Mouse (Mus musculus) brown adipose tissue, adult 24 weeks (tissue): Measurements from ENCODE around the gene 4930402F06Rik. TPM values are rescaled to one million over a fixed set of nuclear protein-coding genes. Genes with fewer than 3 reads are reported as not detected.

Experiments used
- H3K27ac ChIP-seq: fragments of 200-500 bp; replicated peaks from 2 replicates; pipeline ENCODE4 v1.5.1; 2012; ENCODE audit warnings: low read depth, mild to moderate bottlenecking, low read length
- H3K4me1 ChIP-seq: fragments of 200-500 bp; 2 replicates; pipeline ENCODE4 v1.6.1; 2012; ENCODE audit warnings: low read length, mixed read lengths; ENCODE audit not compliant: control insufficient read depth, insufficient read depth, insufficient read length
- H3K4me3 ChIP-seq: fragments of 200-500 bp; 2 replicates; pipeline ENCODE4 v1.5.1; 2012; ENCODE audit warnings: low read depth, mild to moderate bottlenecking, low read length, moderate library complexity; ENCODE audit not compliant: insufficient read depth
- polyA plus RNA-seq: library from polyadenylated mRNA; stranded (reverse); fragments of >200 nt; gene quantifications from 2 replicates; pipeline ENCODE4 v1.2.4, GENCODE M21; 2012; ENCODE audit not compliant: missing spikeins, insufficient read depth, insufficient read length

The 4930402F06Rik gene
- polyA plus RNA-seq, 1 experiment = not detected

DNA sequence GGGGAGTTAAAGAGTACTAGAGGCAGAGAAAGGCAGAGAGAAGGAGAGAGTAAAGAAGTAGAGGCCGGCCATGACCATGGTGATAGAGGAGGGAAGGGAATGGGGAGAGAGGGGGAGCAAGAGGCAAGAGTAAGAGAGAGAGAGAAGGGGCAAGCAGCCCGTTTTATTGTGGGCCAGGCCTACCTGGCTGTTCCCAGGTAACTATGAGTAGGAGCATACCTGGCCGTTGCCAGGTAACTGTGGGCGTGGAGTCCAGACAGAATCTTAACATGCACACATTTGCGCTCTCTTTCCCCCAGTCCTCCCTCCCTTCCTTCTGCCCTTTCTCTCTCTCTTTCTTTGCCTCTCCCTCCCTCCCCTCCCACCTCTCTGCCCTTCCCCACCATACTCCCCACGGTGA, 10.3 kb upstream of the 4930402F06Rik start:
- H3K27ac ChIP-seq = no peak overlapping the region
- no peak overlapping the region for H3K4me3 ChIP-seq
- no peaks in the 10 kb centered on the region for H3K4me1 ChIP-seq

DNA sequence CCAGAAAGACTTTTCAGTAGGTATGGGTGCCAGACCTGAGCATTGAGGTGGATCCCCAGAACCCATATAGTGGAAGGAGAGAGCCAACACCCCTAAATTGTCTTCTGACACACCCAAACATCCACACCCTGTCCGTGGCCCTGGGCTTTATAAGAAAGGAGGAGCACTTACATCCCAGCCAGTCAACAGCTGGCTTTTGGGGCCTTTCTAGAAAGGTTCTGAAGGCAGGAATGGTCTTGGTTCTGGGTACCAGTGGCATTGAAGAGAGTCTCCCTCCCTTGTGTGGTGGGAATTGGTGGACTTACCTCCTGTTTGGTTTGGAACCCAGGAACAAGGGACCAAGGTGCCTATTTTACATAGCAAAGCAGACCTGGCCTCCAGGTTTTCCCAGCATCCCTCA, 9.6 kb upstream of the 4930402F06Rik start:
- Histone ChIP-seq H3K4me1 (no peaks in the 10 kb centered on the region), H3K4me3 (no peak overlapping the region), H3K27ac (no peak overlapping the region)

DNA sequence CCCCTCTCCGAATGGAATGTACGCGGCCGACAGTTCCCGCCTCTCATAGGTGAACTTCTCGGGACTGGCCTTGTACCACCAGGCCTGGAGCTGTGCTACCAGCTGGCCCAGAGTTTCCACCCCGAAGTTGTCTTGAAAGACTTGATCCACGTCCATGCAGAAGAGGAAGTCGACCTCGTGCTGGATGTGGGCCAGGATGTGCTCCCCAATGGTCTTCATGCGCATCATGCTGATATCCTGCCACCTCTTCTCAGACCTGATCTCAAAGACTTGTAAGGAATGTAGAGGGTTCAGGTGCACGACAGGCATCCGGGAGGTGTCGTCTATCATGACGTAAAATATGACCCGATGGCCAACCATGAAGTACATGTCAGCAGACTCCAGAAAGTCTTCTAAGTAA, 5.4 kb upstream of the 4930402F06Rik start:
- Histone ChIP-seq H3K4me1 (no peaks in the 10 kb centered on the region), H3K4me3 (no peak overlapping the region), H3K27ac (no peak overlapping the region)

DNA sequence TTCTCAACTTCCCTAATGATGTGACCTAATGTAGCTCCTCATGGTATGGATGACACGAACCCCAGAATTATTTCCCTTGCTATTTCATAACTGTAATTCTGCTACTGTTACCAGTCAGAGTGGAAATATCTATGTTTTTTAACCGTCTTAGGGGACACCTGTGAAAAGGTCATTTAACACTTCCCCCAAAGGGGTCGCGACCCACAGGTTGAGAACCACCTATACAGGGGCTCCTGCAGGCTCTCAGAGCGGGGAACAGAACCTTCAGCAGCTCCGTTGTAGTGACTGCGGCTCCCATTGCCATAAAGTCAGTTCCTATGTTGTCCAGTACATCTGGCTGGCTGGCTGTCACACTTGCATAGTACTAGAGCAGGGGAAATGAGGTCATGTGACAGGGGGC, 3.8 kb upstream of the 4930402F06Rik start:
- no peak overlapping the region for H3K4me3 ChIP-seq

DNA sequence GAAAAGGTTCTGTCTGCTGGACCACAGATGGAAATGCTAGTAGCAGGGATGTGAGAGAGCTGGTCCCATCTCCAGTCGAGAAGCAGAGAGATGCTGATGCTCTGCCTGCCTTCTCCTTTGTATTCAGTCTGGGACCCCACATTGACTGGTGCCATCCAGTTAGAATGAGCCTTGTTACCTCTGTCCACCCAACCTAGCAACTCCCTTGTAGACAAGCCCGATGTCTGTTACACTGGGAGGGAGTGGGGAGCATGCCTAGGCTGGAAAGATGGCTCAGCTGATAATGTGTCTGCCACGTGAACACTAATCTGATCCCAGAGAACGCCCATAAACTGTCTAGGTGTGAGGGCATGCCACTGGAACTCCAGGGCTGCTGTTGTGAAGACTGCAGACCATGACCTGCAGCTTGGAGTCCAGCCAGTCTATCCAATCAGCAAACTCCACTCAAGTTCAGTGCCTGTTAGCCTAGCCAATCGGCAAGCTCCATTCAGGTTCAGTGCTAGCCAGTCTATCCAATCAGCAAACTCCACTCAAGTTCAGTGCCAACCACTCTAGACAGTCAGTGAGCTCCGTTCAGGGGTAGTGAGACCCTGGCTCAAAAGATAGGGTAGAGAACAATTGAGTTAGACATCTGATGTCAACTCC, 1.3 kb upstream of the 4930402F06Rik start:
- Histone ChIP-seq H3K27ac (no peak overlapping the region), H3K4me1 (no peaks in the 10 kb centered on the region), H3K4me3 (no peak overlapping the region)

More for the DNA sequence above, 3.8 kb upstream of the 4930402F06Rik start:
- Histone ChIP-seq H3K27ac (no peak overlapping the region), H3K4me1 (no peaks in the 10 kb centered on the region)

DNA sequence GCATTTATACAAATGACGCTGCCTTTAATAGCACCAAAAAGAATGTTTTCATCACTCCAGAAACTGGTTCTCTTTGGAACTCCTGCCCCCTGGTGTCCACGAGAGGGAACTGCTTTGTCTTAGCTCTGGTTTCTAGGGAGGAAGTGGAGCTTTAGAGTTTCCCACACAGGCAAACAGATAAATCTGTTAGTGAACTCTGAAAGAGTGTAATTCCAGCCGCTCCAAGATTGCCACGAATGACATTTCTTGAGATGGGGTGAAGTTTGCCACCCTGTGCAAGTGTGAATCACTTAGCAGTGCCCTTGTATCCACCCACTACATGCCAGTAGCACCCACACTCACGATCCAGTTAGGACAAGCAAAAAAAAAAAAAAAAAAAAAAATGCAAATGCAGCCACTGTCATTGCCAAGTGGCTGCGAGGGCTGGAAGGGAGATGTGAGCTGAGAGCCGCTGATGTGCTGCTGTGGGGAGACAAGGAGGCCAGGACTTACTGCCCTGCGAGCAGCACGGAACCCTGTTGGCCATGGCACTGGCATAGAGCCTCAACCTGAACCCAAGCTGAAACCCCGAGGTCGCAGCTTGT, 707 bp upstream of the 4930402F06Rik start:
- H3K4me3 ChIP-seq = no peak overlapping the region
- no peaks in the 10 kb centered on the region for H3K4me1 ChIP-seq
- no peak overlapping the region for H3K27ac ChIP-seq

DNA sequence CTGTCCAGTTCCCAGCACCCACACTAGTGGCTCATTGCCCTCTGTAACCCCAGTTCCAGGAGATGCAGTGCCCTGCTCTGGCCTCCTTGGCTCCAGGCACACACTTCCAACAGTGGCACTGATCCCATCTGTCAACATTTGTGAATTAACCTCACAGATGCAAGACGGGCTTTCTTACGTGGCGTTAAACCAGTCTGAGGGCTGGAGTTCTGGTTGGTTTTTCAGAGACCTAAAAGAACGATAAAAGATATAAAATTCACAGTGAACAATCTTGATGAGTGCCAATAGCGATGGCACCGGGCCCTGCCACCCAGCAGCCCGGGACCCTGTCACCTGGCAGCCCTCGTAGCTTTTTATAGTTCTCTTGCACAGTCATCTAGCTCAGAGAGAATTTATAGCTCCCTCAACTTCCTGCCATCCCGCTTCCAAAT, 11.5 kb downstream of the 4930402F06Rik start:
- Histone ChIP-seq H3K27ac (no peak overlapping the region; the same call in 1 of the 2 replicates), H3K4me1 (no peaks in the 10 kb centered on the region; the same call in 1 of the 2 replicates), H3K4me3 (no peak overlapping the region)

DNA sequence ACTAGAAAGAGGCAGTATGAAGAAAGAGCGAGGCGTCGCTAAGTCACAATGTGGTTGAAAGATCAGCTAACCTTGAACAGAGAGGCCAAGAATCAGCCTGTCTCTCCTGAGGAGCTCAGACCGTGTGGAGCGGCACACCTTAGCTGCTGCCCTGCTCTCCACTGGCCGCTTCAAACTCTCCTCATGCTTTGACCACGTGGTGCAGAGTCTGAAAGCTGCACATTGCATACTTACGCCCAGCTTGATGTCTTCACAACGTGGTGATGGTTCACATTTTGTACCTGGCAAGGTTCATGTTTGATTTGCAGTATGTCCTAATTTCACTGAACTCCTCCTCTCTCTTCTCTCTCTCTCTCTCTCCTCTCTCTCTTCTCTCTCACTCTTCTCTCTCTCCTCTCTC, 17.7 kb downstream of the 4930402F06Rik start:
- Histone ChIP-seq H3K4me3 (no peak overlapping the region), H3K4me1 (no peaks in the 10 kb centered on the region), H3K27ac (no peak overlapping the region)

DNA sequence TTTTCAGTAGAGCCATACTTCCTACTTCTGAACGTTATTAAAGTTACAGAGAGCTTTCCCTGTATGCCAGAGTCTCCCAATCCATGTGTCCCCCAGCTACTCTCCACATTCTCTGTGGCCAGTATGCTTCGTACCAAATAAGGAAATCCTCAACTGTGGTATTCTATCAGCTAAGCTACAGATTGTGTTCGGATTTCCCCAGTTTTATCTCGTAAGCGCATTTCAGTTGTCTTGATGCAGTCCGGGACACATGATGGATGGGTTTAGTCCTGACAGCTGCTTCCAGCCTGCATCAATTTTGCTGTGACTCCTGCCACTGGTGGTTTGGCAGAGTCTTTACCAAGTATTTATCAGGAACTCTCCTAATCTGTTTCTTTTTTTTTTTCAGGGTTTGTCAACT, 19.4 kb downstream of the 4930402F06Rik start:
- no peak overlapping the region for H3K4me3 ChIP-seq
- no peaks in the 10 kb centered on the region for H3K4me1 ChIP-seq
- H3K27ac ChIP-seq = no peak overlapping the region

DNA sequence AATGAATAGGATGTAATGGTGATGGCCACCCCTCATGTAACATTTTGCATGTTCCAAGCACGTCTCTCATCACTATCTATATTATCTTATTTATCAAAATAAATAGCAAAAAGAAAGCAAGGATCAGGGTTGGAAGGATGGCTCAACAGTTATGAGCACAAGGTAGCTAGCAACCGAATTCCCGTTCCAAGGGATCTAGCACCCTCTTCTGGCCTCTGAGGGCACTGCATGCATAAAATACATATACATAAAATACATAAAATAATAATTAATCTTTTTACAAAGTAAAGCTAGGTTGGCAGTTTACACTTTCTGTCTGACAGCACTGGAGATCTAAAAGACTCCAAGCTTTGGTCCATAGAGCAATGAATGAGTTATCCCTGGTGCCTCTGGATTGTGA, 24.0 kb downstream of the 4930402F06Rik start:
- Histone ChIP-seq H3K4me1 (no peaks in the 10 kb centered on the region), H3K4me3 (no peak overlapping the region), H3K27ac (no peak overlapping the region)

DNA sequence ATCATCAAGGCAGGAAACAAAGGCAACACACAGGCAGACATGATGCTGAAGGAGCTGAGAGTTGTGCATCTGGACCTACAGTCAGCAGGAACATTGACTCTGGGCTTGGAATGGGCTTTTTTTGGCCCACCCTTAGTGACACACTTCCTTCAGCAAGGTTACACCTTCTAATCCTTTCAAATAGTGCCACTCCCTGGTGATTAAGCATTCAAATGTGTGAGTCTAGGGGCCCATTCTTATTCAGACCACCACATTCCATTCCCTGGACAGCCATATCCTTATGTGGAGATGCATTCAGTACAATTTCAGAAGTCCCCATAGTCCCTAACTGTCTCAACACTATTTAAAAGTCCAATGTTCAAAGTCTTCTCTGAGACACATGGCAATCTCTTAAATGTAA, 26.3 kb downstream of the 4930402F06Rik start:
- Histone ChIP-seq H3K27ac (no peak overlapping the region), H3K4me1 (no peaks in the 10 kb centered on the region), H3K4me3 (no peak overlapping the region)

DNA sequence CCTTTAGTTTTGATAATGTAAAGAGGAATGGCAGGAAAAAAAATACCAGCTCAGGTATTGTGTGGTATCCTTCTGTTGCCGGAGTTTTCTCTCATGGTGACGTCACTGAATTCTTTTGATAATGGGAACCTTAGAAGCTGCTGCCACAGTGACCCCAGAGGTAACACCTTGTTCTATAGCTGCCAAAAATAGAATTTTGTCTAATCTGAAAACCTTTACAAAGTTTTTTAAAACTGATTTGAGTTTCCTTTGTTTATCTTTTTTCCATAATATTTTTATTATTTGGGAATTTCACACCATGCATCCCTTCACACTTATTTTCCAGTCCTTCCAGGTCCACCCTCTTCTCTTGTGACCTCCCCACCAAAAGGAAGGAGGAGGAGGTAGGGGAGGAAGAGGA, 29.3 kb downstream of the 4930402F06Rik start, which contains the start of gene 4930568D16Rik:
Gene 4930568D16Rik, minus strand, starts transcription at position 101 of the 400 bp plus-strand sequence.
- Histone ChIP-seq H3K4me3 (no peak within 1 kb of the TSS), H3K4me1 (no peaks in the 10 kb centered on the region), H3K27ac (no peak within 1 kb of the TSS)

DNA sequence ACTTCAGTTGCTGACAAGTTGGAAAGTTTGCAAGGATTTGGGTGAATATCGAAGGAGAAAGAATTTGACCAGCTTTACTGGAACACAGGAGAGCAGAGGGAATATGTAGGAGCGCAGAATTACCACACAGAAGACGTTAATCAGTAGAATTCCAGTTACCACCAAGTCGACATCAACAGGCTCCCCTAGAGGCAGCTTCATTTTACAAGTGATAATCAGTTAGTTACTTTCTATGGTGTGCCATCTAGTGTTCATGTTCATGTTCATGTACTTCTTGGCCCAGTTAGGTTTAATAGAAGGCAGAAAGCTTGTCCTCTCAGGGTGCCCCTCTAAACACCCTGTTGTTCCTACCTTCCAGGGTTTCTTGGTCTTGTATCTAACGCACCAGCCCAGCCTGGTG, 47.8 kb downstream of the 4930402F06Rik start:
- no peak overlapping the region for H3K4me3 ChIP-seq
- no peaks in the 10 kb centered on the region for H3K4me1 ChIP-seq
- no peak overlapping the region for H3K27ac ChIP-seq

DNA sequence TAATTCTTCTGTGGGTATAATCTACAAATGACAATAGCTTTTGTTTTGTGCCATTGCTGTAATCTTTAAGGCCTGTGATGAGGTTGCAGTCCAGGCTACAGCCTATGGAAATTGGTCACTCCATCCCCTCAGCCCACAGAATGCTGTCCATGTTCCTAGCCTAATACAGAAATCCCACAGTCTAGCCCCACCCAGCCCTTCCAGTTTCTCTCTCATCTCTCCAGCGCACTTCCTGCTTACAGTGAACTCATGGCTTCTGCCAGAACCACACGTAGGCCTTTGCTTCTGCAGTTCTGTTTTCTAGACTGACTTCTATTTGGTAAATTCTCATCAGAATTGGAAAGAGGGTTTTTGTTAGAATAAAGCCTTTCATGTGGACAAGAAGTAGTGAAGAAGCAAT, 51.0 kb downstream of the 4930402F06Rik start:
- no peak overlapping the region for H3K4me3 ChIP-seq
- no peaks in the 10 kb centered on the region for H3K4me1 ChIP-seq
- H3K27ac ChIP-seq = no peak overlapping the region

DNA sequence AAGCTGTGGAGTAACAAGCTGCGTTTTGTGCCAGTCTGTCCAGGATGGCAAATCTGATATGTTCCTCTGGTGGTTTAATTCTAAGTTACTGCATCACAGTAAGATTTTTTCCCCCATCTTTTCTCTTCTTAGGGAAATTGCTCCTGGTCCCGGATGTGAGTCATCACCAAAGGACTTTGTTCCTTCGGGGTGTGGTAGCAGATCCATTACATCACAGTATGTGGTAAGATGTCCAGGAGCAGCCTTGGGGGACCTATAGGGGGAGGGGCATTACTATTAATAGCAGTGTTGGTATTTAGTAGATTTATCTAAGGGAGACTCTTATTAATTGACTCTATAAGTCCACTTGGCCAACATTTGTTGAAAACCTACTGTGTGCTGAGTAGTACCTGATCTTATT, 54.4 kb downstream of the 4930402F06Rik start:
- Histone ChIP-seq H3K4me3 (no peak overlapping the region), H3K27ac (no peak overlapping the region), H3K4me1 (peaks cover 10% of the 10 kb centered on the region; the same call in 1 of the 2 replicates)

DNA sequence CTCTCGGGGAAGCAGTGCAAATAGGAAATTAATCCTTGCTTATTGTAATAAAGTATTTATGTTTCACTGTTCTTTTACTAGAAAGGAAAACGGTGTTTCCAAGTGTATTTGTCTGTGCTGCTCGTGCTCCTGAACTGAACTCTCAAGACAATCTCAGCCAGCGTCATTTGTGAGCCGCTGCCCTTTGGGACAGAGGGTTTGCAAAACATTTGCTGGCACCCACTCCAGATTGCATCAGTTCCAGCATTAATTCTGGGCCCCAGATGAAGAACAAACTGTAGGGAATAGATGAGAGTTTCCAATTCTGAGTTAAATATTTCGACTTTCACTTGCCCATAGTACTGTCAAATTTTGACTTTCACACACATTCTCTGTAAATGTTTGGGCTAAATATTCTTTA, 58.3 kb downstream of the 4930402F06Rik start:
- peak overlapping the region; percentile 82 for H3K27ac ChIP-seq
- peaks cover 21% of the 10 kb centered on the region for H3K4me1 ChIP-seq
- H3K4me3 ChIP-seq = no peak overlapping the region
